Mouse (Mus musculus) liver, embryonic 12.5 days (tissue): ENCODE data around the gene Sp3. TPM values are rescaled to one million over a fixed set of nuclear protein-coding genes. Genes with fewer than 3 reads are reported as not detected.
A peak's percentile ranks its signal among the peaks of the same experiment; 100 is the strongest.
"Not testable (repeated sequence)": the region's sequence is repeated elsewhere in the genome, so short reads cannot be mapped to it uniquely, and the experiment has no call there.

Experiments used
- ATAC-seq: fragments of 200-750 bp; cut with Nextera tagmentation; 2 replicates; pipeline ENCODE4 v1.8.0; 2017; ENCODE audit warnings: moderate number of reproducible peaks, mild to moderate bottlenecking, moderate library complexity
- H3K27ac ChIP-seq: fragments of 300-500 bp; sonication (generic); 2 replicates; pipeline ENCODE4 v1.5.1; 2016; ENCODE audit warnings: mild to moderate bottlenecking
- H3K27me3 ChIP-seq: fragments of 300-500 bp; sonication (generic); replicated peaks from 2 replicates; pipeline ENCODE4 v1.6.1; 2016; ENCODE audit warnings: mild to moderate bottlenecking, moderate library complexity
- H3K36me3 ChIP-seq: fragments of 300-500 bp; sonication (generic); 2 replicates; pipeline ENCODE4 v1.6.1; 2016; ENCODE audit warnings: mild to moderate bottlenecking, moderate library complexity
- H3K4me1 ChIP-seq: fragments of 300-500 bp; sonication (generic); 2 replicates; pipeline ENCODE4 v1.6.1; 2016
- H3K4me2 ChIP-seq: fragments of 300-500 bp; sonication (generic); 2 replicates; pipeline ENCODE4 v1.6.1; 2016; ENCODE audit warnings: mild to moderate bottlenecking, moderate library complexity
- H3K4me3 ChIP-seq: fragments of 300-500 bp; sonication (generic); 2 replicates; pipeline ENCODE4 v1.5.1; 2016; ENCODE audit warnings: mild to moderate bottlenecking, moderate library complexity
- H3K9ac ChIP-seq: fragments of 300-500 bp; sonication (generic); 2 replicates; pipeline ENCODE4 v1.6.1; 2016; ENCODE audit warnings: mild to moderate bottlenecking, moderate library complexity
- H3K9me3 ChIP-seq: fragments of 300-500 bp; sonication (generic); replicated peaks from 2 replicates; pipeline ENCODE4 v1.6.1; 2016; ENCODE audit warnings: mild to moderate bottlenecking, moderate library complexity
- WGBS: fragments of 180-500 bp; shearing (Covaris S2); methylation state at CpG from one replicate; pipeline ENCODE4 v1.1.7; 2016; ENCODE audit not compliant: insufficient replicate concordance; 5-methylcytosine and 5-hydroxymethylcytosine counted together
- polyA plus RNA-seq: library from polyadenylated mRNA; unstranded; fragments of >200 nt; fragmentation: Nextera tagmentation; extraction: Ambion mirVana; gene quantifications from 2 replicates; pipeline ENCODE4 v1.2.1, GENCODE M21; 2016

The Sp3 gene
- polyA plus RNA-seq, result 45.2 and 47.6 TPM in 2 replicates

GRCm38 (mm10) chr2:72980337-72981074 lies at the start of gene Sp3:
Sp3 (minus strand) TSS chr2:72980446.
- peak within 1 kb of the TSS; percentile 89 for H3K4me3 ChIP-seq
- H3K9me3 ChIP-seq, result no peaks in the 10 kb centered on the region
- no peaks in the 10 kb centered on the region for H3K27me3 ChIP-seq
- H3K36me3 ChIP-seq, result peaks cover 15% of the 10 kb centered on the region
- H3K4me1 ChIP-seq, result peaks cover 44% of the 10 kb centered on the region
- H3K9ac ChIP-seq, result peak within 1 kb of the TSS; percentile 100
- peak within 1 kb of the TSS; percentile 79 for H3K4me2 ChIP-seq
- WGBS, result under 1% methylated on average over 64 of the region's 64 CpGs
- ATAC-seq, result peak; percentile 84
- peak within 1 kb of the TSS; percentile 100 for H3K27ac ChIP-seq

DNA sequence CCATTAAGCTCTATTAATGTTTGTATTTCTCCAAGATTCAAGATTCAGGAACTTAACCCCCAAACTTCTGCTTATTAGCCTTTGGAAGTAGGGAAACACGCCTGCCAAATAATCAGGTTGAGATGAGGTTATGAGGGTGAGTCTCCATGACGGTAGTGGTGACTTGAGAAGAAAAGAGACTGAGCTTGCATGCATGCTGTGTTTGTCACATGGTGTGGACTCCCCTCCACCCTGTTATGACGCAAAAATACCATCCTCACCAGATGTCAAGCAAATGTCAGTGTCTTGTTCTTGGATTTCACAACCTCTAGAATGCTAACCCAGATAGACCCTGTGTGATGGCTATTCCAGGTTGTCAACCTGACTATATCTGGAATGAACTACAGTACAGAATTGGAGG lies 49.6 kb upstream of the Sp3 start:
- peaks cover 21% of the 10 kb centered on the region for H3K4me1 ChIP-seq
- H3K27ac ChIP-seq, result no peak overlapping the region
- ATAC-seq, result no peak
- no peak overlapping the region for H3K4me3 ChIP-seq
- H3K9ac ChIP-seq, result no peak overlapping the region
- no peaks in the 10 kb centered on the region for H3K9me3 ChIP-seq
- H3K36me3 ChIP-seq, result no peaks in the 10 kb centered on the region
- 75% methylated on average over 3 of the region's 3 CpGs for WGBS
- H3K4me2 ChIP-seq, result no peak overlapping the region
- 0 out of 2 replicates have a peak, but pooled peaks cover under 1% of the 10 kb centered on the region for H3K27me3 ChIP-seq

GRCm38 (mm10) chr2:73028019-73028418 lies 47.8 kb upstream of the Sp3 start:
- Histone ChIP-seq H3K27me3 (no peaks in the 10 kb centered on the region), H3K9ac (peak overlapping the region; percentile 27), H3K4me2 (no peak overlapping the region), H3K36me3 (no peaks in the 10 kb centered on the region), H3K27ac (no peak overlapping the region), H3K4me3 (no peak overlapping the region), H3K9me3 (no peaks in the 10 kb centered on the region), H3K4me1 (peaks cover 35% of the 10 kb centered on the region)
- no peak for ATAC-seq
- WGBS, result 25% methylated on average over 3 of the region's 3 CpGs

DNA sequence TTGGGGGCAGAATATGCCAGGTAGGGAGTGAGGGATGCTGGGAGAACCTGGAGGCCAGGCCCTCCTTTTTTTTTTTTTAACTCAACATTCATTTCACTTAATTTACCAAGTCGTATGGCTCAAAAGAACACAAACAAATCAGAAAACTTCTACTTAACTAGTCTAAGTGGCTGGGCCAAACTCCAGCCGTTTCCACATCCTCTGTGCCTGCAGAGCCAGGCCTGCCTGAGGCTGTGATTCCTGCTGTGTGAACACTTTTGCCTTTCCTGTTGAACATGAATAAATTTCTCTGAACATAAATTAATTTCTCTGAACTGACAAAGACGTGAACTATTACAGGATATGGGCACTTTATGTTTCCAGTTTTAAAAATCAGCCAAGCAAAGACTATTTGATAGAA lies 46.9 kb upstream of the Sp3 start:
- Histone ChIP-seq H3K4me1 (peaks cover 43% of the 10 kb centered on the region), H3K4me2 (no peak overlapping the region), H3K9me3 (no peaks in the 10 kb centered on the region), H3K27me3 (no peaks in the 10 kb centered on the region), H3K36me3 (no peaks in the 10 kb centered on the region), H3K4me3 (no peak overlapping the region), H3K9ac (no peak overlapping the region), H3K27ac (no peak overlapping the region)
- 76% methylated on average over 3 of the region's 3 CpGs for WGBS
- no peak for ATAC-seq

DNA sequence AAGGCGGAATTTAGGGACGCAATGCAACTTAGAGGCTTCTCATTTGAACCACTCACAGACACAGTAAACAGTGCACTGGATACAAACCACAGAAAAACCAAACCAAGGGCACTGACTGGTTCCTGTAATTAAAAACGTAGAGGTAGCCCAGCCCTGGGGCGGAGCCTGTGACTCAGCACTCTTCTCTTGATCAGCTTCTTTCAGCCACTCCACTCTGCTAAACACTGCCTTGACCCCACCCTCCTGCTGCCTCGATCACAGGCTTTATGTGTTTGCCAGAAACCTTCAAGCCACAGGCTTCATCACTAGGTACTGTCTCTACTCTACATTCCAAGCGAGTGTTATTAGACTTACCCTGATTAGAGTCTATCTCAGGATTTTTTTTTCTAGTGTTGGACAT lies 43.6 kb upstream of the Sp3 start:
- WGBS, result 18% methylated on average over 6 of the region's 6 CpGs
- H3K27me3 ChIP-seq, result peaks cover 3% of the 10 kb centered on the region; the same call in 1 of the 2 replicates
- H3K4me3 ChIP-seq, result no peak overlapping the region
- peak overlapping the region; percentile 52 for H3K9ac ChIP-seq
- H3K27ac ChIP-seq, result peak overlapping the region; percentile 91
- H3K4me2 ChIP-seq, result peak overlapping the region; percentile 58
- peaks cover 69% of the 10 kb centered on the region for H3K4me1 ChIP-seq
- H3K9me3 ChIP-seq, result no peaks in the 10 kb centered on the region
- ATAC-seq, result peak; percentile 98
- no peaks in the 10 kb centered on the region for H3K36me3 ChIP-seq

GRCm38 (mm10) chr2:73021046-73021445 lies 40.8 kb upstream of the Sp3 start:
- no peak overlapping the region for H3K4me3 ChIP-seq
- peaks cover 54% of the 10 kb centered on the region for H3K4me1 ChIP-seq
- peak overlapping the region; percentile 66 for H3K27ac ChIP-seq
- H3K36me3 ChIP-seq, result no peaks in the 10 kb centered on the region
- H3K4me2 ChIP-seq, result peak overlapping the region; percentile 22
- peaks cover 3% of the 10 kb centered on the region; the same call in 1 of the 2 replicates for H3K27me3 ChIP-seq
- peak; percentile 71 for ATAC-seq
- no peaks in the 10 kb centered on the region; the same call in 1 of the 2 replicates for H3K9me3 ChIP-seq
- WGBS, result 43% methylated on average over 6 of the region's 6 CpGs
- peak overlapping the region; percentile 3; the same call in 1 of the 2 replicates for H3K9ac ChIP-seq

GRCm38 (mm10) chr2:73019371-73020146 lies 39.3 kb upstream of the Sp3 start:
- Histone ChIP-seq H3K4me2 (no peak overlapping the region), H3K27ac (no peak overlapping the region), H3K9me3 (no peaks in the 10 kb centered on the region; the same call in 1 of the 2 replicates), H3K4me3 (no peak overlapping the region), H3K4me1 (peaks cover 46% of the 10 kb centered on the region), H3K9ac (no peak overlapping the region), H3K27me3 (peaks cover 3% of the 10 kb centered on the region; the same call in 1 of the 2 replicates), H3K36me3 (no peaks in the 10 kb centered on the region)
- 51% methylated on average over 9 of the region's 9 CpGs for WGBS
- no peak for ATAC-seq

DNA sequence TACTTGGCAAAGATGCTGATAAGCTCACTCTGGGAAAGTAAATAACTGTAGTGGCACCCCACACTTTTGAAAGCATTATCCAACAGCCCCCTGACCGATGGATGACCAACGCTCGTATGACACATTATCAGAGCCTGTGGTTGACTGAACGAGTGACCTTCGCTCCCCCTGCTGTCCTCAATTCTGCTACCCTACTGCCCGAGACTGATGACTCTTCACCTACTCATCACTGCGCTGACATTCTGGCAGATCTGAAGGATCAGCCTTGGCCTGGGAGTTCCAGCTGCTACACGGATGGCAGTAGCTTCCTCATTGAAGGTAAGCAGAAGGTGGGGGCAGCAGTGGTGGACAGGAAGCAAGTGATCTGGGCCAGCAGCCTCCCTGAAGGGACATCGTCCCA lies 33.8 kb upstream of the Sp3 start:
- not testable (repeated sequence) for H3K4me2 ChIP-seq, H3K27ac ChIP-seq, ATAC-seq, H3K9ac ChIP-seq, H3K4me1 ChIP-seq, H3K4me3 ChIP-seq, H3K36me3 ChIP-seq, H3K27me3 ChIP-seq
- 34% methylated on average over 9 of the region's 9 CpGs for WGBS
- peaks cover 14% of the 10 kb centered on the region for H3K9me3 ChIP-seq

DNA sequence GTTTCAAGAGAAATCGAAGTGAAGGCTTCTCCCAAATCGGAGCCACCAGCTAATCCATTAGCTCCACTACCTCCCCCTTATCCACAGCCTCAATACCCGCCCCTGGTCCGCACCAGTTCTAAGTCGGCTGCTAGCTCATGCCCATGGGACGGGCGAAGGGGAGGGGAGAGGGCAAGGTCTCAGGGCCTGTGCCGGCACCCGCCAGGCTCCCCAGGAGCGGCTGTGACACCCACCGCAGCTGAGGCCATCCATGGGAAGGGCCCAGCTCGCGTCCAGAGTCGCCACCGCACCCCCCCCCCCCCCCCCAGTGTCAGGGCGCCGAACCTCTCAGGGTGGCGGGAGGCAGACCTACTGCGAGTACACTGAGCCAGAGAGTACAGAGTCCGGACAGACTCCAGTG lies 32.4 kb upstream of the Sp3 start:
- Histone ChIP-seq H3K27ac (no peak overlapping the region), H3K36me3 (no peaks in the 10 kb centered on the region), H3K27me3 (no peaks in the 10 kb centered on the region), H3K4me2 (no peak overlapping the region), H3K9me3 (peaks cover 14% of the 10 kb centered on the region), H3K4me3 (no peak overlapping the region), H3K9ac (no peak overlapping the region), H3K4me1 (peaks cover 6% of the 10 kb centered on the region)
- ATAC-seq, result no peak
- 66% methylated on average over 20 of the region's 20 CpGs for WGBS

DNA sequence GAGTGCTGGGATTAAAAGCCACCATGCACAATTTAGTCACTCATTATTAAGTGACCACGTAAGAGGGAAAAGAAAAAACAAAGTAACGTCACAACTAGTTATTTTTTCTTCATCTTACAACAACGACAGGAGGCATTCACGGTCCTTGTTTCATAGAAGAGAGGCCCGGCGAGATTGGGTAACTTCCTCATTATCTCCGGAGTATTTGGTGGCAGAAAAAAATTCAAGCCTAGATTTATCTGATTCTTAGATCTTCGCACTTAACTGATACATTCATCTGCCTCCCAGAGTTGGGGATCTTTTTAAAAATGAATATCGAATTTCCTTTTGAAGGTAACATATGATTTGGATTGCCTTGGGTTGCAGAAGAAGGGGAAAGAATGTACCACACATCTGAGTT lies 27.2 kb upstream of the Sp3 start:
- H3K4me3 ChIP-seq, result no peak overlapping the region
- H3K4me1 ChIP-seq, result peaks cover 46% of the 10 kb centered on the region
- no peak overlapping the region for H3K9ac ChIP-seq
- 49% methylated on average over 9 of the region's 9 CpGs for WGBS
- peaks cover 14% of the 10 kb centered on the region for H3K9me3 ChIP-seq
- no peaks in the 10 kb centered on the region for H3K36me3 ChIP-seq
- no peaks in the 10 kb centered on the region for H3K27me3 ChIP-seq
- no peak overlapping the region for H3K4me2 ChIP-seq
- ATAC-seq, result no peak
- H3K27ac ChIP-seq, result no peak overlapping the region

- ATAC-seq, result no peak
- Histone ChIP-seq H3K4me3 (no peak overlapping the region), H3K9ac (peak overlapping the region; percentile 17; the same call in 1 of the 2 replicates), H3K4me2 (peak overlapping the region; percentile 5; the same call in 1 of the 2 replicates), H3K27ac (peak overlapping the region; percentile 48; the same call in 1 of the 2 replicates), H3K9me3 (peaks cover 9% of the 10 kb centered on the region), H3K27me3 (no peaks in the 10 kb centered on the region), H3K36me3 (no peaks in the 10 kb centered on the region), H3K4me1 (peaks cover 62% of the 10 kb centered on the region)
- WGBS, result 44% methylated on average over 3 of the region's 3 CpGs
Measured at GRCm38 (mm10) chr2:73005611-73006515, 25.6 kb upstream of the Sp3 start.
